Mouse (Mus musculus): Measurements from ENCODE around the gene Tmem150c. TPM values are rescaled to one million over a fixed set of nuclear protein-coding genes. Genes with fewer than 3 reads are reported as not detected.

Tmem150c gene
- polyA plus RNA-seq, 1 experiment from 2014 or later, result 0.66 TPM

DNA sequence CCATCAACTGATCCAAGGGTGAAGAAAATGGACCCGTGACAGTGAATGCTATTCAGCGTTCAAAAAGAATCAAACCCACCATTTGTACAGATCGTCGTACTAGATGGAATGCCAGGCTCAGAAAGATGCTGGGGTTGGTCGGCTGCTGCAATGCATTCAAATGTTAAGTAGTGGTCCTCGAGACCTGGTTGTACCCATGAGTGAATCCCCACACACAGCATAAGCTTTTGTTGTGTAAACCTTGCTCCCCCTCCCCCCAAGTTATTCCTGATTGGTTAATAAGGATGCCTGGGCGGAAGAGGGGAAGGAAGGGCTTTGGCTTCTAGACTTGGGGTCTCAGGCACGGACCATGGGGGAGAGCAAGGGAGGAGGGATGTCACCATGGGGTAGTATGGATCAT, 40.3 kb downstream of the Tmem150c start:
- Histone ChIP-seq H3K4me3 (no peak overlapping the region), H3K4me1 (peaks cover 9% of the 10 kb centered on the region), H3K27me3 (ENCODE audit: low read depth, poor library complexity, severe bottlenecking) (peaks cover 31% of the 10 kb centered on the region), H3K27ac (no peak overlapping the region), H3K9me3 (replicated peaks) (no peaks in the 10 kb centered on the region), H3K36me3 (no peaks in the 10 kb centered on the region)
- DNase-seq (ENCODE audit: low spot score), result no peak
- WGBS, result 65% methylated on average over 8 of the region's 8 CpGs

DNA sequence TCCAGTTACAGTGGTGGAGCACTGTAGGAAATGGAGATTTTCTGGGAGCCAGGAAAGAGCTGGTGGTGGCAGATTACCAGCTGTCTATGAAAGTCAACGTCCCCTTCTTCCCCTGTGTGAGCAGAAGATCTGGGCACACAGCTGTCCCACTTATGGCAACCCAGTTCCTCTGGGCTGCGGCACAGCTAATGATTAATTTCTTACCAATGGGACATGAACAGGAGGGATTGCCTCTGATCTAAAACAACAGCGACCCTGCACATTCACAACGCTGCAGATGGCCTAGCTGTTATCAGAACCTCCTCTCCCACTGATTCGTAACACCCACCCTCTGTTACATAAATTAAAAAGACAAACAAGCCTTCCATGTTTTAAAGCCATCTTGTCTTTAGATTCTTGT, 46.2 kb downstream of the Tmem150c start:
- H3K27me3 ChIP-seq (ENCODE audit: low read depth, poor library complexity, severe bottlenecking), result peaks cover under 1% of the 10 kb centered on the region; the same call in 1 of the 2 replicates
- no peak for DNase-seq (ENCODE audit: low spot score)
- no peak overlapping the region for H3K4me3 ChIP-seq
- no peaks in the 10 kb centered on the region for H3K9me3 ChIP-seq (replicated peaks)
- no peaks in the 10 kb centered on the region for H3K36me3 ChIP-seq
- H3K4me1 ChIP-seq, result no peaks in the 10 kb centered on the region
- 68% methylated on average over 5 of the region's 5 CpGs for WGBS
- H3K27ac ChIP-seq, result no peak overlapping the region

DNA sequence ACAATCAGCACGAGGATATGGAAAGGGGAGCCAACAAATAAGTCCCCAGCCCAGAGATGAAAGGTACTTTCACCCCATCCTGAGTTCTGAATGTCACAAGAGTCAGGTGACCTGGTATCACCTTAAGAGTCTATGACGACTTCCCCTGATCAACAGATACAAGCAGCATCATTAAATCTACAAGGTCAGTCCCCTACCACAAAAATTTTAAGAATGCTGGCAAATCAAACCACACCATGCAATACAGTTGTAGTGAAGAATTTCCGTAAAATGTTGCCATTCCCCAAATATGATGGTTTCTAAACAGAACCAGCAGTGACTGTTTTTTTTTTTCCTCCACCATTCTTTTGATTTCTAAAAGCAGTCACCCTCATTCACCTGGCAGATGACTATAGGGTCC, 49.0 kb downstream of the Tmem150c start:
- no peaks in the 10 kb centered on the region for H3K27me3 ChIP-seq (ENCODE audit: low read depth, poor library complexity, severe bottlenecking)
- WGBS, result 83% methylated on average over 3 of the region's 3 CpGs
- H3K9me3 ChIP-seq (replicated peaks), result no peaks in the 10 kb centered on the region
- H3K27ac ChIP-seq, result no peak overlapping the region
- H3K4me1 ChIP-seq, result no peaks in the 10 kb centered on the region
- H3K4me3 ChIP-seq, result no peak overlapping the region
- H3K36me3 ChIP-seq, result no peaks in the 10 kb centered on the region
- DNase-seq (ENCODE audit: low spot score), result no peak

DNA sequence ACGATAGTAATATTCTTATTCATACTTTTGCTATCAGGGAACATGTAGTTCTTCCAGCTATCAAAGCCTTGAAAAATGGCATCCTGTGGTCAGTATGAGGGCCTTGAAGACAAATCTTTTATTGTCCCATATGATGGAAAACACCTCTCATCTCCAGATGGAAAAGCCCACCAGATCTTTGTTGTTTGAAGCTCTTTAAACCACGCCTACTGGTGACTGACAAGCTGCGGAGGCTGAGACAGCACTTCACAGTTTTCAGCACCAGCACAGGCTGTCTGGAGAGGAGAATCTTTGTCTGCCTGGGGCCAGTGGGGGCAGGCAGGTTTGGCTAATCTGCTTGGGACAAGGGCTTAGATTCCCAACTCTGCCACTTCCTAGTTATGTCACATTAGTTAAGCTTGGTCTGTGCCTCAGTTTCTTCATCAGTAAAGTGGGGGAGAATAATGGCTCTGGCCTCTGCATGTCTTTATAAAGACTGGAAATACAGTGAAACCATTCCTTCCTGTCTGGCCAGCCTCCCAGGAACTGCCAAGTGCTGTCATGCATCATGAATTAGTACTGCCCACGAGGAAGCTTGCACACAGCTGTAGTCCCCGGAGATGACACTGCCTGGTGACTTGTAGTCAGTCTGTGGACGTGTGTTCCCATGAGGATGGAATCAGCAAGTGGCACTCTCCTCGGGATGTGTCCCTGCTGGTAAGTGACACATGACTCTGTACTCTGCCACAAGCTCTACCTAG, 49.9 kb downstream of the Tmem150c start:
- Histone ChIP-seq H3K27me3 (ENCODE audit: low read depth, poor library complexity, severe bottlenecking) (no peaks in the 10 kb centered on the region), H3K4me1 (no peaks in the 10 kb centered on the region), H3K9me3 (replicated peaks) (no peaks in the 10 kb centered on the region), H3K4me3 (no peak overlapping the region), H3K27ac (no peak overlapping the region), H3K36me3 (no peaks in the 10 kb centered on the region)
- 61% methylated on average over 7 of the region's 7 CpGs for WGBS
- no peak for DNase-seq (ENCODE audit: low spot score)

DNA sequence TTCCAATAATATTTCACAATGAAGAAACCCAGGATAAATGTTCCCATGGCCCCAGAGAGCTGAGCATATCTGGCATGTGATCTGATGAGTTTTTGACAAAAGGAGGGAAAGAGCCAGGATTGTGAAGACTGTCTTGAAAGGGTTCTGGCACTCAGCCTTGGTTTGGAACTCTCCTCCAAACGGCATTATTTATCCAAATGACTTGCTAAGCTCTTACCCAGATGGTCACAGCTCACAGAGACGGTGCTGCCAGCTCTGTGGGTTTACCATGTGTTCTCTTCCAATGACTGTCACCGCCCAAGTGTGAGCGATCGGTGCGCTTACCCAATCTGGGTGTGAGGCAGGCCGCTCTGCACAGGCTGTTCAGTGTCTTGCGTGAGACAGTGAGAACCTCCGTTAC, 50.7 kb downstream of the Tmem150c start:
- H3K4me3 ChIP-seq, result no peak overlapping the region
- H3K36me3 ChIP-seq, result no peaks in the 10 kb centered on the region
- H3K27ac ChIP-seq, result no peak overlapping the region
- no peaks in the 10 kb centered on the region for H3K27me3 ChIP-seq (ENCODE audit: low read depth, poor library complexity, severe bottlenecking)
- H3K9me3 ChIP-seq (replicated peaks), result no peaks in the 10 kb centered on the region
- 77% methylated on average over 9 of the region's 9 CpGs for WGBS
- DNase-seq (ENCODE audit: low spot score), result no peak
- no peaks in the 10 kb centered on the region for H3K4me1 ChIP-seq

DNA sequence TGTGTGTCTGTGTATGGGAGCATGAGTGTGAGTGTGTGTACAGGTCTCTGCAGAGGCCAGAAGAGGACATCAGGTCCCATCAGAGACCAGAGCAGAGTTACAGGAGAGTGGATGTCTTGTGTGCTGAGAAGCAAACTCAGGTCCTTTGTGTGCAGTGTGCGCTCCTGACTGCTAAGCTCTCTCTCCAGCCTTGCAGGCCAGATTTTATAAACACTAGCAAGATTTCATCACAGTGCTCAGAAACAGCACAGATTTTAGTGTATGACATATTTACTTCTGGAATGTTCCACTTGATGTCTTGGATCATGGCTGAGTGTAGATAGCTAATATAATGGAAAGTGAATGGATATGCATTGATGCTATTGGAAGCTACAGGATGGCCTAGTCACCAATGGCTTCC, 57.2 kb downstream of the Tmem150c start:
- H3K4me1 ChIP-seq, result no peaks in the 10 kb centered on the region
- WGBS, result 92% methylated on average over 1 of the region's 1 CpGs
- H3K27me3 ChIP-seq (ENCODE audit: low read depth, poor library complexity, severe bottlenecking), result no peaks in the 10 kb centered on the region
- DNase-seq (ENCODE audit: low spot score), result no peak
- H3K27ac ChIP-seq, result no peak overlapping the region
- no peaks in the 10 kb centered on the region for H3K36me3 ChIP-seq
- H3K9me3 ChIP-seq (replicated peaks), result no peaks in the 10 kb centered on the region
- no peak overlapping the region for H3K4me3 ChIP-seq

DNA sequence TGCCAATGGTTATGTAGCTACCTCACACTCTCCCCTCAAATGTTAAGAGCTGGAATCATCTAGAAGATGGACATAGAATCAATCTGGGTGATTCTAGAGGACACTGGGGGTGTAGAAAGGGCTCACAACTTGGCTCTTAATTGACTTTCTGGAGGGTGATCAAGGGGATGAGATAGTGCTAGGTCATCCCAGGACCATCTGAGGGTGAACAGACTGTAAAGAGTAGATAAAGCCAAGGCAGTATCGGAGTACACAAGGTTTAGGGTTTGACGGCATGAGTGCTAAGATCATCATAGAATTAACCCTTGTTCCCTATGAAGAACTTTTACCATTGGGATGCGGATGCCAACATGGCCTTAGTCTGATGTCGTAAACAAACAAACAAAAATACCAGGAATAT, 61.6 kb downstream of the Tmem150c start:
- H3K27ac ChIP-seq, result no peak overlapping the region

DNA sequence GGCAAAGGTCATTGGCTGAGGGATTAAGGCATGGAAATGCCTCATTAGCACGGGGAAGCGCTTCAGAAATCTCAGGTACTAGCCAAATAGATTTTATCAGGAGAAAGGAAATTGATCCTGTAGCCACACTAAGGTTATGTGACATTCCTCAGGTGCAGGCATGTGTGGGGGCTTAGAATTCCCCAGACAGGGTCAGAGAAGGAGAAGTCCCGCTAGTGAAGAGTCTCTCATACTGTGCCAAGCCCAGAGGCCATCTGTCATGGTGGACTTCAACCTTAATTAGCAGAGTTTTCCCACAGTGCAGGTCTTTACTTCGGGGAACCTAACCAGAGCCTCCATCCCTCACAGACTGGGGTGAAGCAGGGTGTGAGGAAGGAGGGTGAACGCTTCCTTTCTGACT, 62.7 kb downstream of the Tmem150c start:
- H3K27me3 ChIP-seq (ENCODE audit: low read depth, poor library complexity, severe bottlenecking), result no peaks in the 10 kb centered on the region
- no peaks in the 10 kb centered on the region for H3K9me3 ChIP-seq (replicated peaks)
- no peak overlapping the region for H3K4me3 ChIP-seq
- no peaks in the 10 kb centered on the region for H3K36me3 ChIP-seq
- H3K4me1 ChIP-seq, result peaks cover 2% of the 10 kb centered on the region
- no peak for DNase-seq (ENCODE audit: low spot score)
- WGBS, result 69% methylated on average over 5 of the region's 5 CpGs
- no peak overlapping the region for H3K27ac ChIP-seq

More for the DNA sequence above, 61.6 kb downstream of the Tmem150c start:
- H3K4me1 ChIP-seq, result no peaks in the 10 kb centered on the region
- no peak for DNase-seq (ENCODE audit: low spot score)
- WGBS, result 96% methylated on average over 4 of the region's 4 CpGs
- no peaks in the 10 kb centered on the region for H3K9me3 ChIP-seq (replicated peaks)
- H3K4me3 ChIP-seq, result no peak overlapping the region
- no peaks in the 10 kb centered on the region for H3K27me3 ChIP-seq (ENCODE audit: low read depth, poor library complexity, severe bottlenecking)
- H3K36me3 ChIP-seq, result no peaks in the 10 kb centered on the region

DNA sequence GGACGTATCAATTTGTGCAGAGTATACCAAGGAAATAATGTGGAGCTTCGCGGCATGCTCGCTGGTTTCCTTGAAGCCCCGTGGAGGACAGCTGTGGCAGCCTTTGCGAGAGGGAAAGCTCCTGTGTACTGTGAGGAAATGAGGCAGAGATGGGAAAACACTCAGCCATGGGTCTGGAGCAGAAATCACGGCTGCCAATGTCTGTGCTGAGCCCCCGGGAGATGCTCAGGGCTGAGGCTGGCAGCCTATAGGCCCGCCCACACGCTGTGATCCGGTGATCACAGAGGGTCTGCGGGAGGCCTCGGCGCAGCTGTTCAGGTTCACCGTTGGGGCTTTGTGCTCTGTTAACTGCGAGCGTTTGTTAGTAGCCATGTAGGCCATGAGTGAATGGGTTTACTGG, 68.0 kb downstream of the Tmem150c start:
- no peaks in the 10 kb centered on the region for H3K9me3 ChIP-seq (replicated peaks)
- peak overlapping the region; percentile 38; the same call in 1 of the 2 replicates for H3K27ac ChIP-seq
- DNase-seq (ENCODE audit: low spot score), result peak; percentile 59
- no peaks in the 10 kb centered on the region for H3K36me3 ChIP-seq
- H3K27me3 ChIP-seq (ENCODE audit: low read depth, poor library complexity, severe bottlenecking), result no peaks in the 10 kb centered on the region
- peak overlapping the region; percentile 25 for H3K4me3 ChIP-seq
- peaks cover 19% of the 10 kb centered on the region for H3K4me1 ChIP-seq
- 13% methylated on average over 17 of the region's 17 CpGs for WGBS

DNA sequence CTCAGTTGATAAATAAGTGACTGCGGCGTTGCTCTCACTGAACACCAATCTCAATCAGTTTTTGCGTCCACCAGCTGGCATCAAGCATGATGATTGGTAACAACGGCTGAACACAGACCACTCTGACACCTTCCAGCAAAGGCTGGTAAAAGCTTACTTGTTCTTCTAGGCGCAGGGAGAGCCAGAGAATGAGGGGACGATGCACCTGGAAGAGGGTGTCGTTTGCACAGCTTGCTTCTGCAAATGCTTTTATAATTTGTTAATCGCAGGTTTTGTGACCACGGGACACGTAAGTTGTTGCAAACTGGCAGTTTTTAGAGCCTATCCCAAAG, 68.4 kb downstream of the Tmem150c start:
- H3K4me1 ChIP-seq, result peaks cover 19% of the 10 kb centered on the region
- no peaks in the 10 kb centered on the region for H3K27me3 ChIP-seq (ENCODE audit: low read depth, poor library complexity, severe bottlenecking)
- peak overlapping the region; percentile 25 for H3K4me3 ChIP-seq
- H3K36me3 ChIP-seq, result no peaks in the 10 kb centered on the region
- DNase-seq (ENCODE audit: low spot score), result no peak
- WGBS, result 52% methylated on average over 10 of the region's 10 CpGs
- 0 out of 2 replicates have a peak overlapping the region, but pooled peaks have one; percentile 38 for H3K27ac ChIP-seq
- no peaks in the 10 kb centered on the region for H3K9me3 ChIP-seq (replicated peaks)

DNA sequence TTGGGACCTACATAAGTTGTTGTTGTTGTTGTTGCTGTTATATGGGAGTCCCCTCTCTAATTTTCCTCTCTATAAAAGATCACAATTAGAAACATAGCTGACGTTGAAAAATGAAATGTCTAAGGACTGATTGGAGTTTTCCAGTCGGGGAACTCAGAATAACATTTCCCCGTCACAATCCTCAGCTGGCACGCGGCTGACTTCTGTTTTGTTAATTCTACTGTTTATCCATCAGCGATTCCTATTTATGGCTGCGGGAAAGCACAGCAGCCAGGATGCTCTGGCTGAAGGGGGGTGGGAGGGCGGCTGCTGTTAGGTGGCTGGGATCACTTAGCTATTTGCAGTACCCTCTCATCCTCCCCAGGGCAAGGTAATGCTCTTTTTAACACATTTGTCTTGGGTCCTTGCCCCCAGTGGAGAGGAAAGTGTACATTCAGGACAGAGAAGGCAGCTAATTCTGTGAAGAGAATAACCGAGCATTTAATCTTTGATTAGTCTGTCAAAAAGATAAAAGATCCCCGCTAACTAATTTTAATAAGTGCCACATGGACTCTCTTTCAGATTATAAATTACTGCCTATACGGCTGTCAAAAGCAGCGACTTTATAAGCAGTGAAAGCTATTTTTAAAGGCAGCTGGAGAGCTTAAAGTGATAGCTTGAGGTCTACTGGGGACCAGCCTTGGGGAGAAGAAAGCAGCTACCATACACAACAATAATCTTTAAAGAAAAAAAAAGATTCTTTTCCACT, 68.9 kb downstream of the Tmem150c start:
- WGBS, result 36% methylated on average over 12 of the region's 12 CpGs
- Histone ChIP-seq H3K4me3 (peak overlapping the region; percentile 25; the same call in 1 of the 2 replicates), H3K4me1 (peaks cover 19% of the 10 kb centered on the region), H3K27me3 (ENCODE audit: low read depth, poor library complexity, severe bottlenecking) (no peaks in the 10 kb centered on the region), H3K9me3 (replicated peaks) (no peaks in the 10 kb centered on the region), H3K36me3 (no peaks in the 10 kb centered on the region), H3K27ac (no peak overlapping the region)
- DNase-seq (ENCODE audit: low spot score), result no peak

DNA sequence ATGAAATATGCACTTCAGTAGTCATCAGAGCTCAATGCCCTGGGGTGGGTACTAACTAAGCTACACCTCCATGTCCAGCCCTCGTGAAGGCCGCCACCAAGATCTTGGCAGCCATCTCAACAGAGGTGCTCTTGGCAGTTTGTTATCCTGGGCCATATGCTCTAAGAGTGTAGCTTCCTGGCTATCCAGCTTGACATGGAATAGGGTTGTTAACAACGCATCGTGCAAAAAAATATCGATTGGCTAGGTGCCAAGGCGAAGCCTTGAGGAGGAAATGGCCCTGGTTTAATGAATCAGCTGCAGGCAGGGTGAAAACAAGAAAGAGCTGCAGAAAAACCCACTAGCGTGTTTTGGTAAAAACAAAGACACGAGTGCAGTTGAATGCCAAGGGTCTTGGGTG, 74.5 kb downstream of the Tmem150c start:
- H3K27ac ChIP-seq, result no peak overlapping the region
- 91% methylated on average over 8 of the region's 8 CpGs for WGBS

DNA sequence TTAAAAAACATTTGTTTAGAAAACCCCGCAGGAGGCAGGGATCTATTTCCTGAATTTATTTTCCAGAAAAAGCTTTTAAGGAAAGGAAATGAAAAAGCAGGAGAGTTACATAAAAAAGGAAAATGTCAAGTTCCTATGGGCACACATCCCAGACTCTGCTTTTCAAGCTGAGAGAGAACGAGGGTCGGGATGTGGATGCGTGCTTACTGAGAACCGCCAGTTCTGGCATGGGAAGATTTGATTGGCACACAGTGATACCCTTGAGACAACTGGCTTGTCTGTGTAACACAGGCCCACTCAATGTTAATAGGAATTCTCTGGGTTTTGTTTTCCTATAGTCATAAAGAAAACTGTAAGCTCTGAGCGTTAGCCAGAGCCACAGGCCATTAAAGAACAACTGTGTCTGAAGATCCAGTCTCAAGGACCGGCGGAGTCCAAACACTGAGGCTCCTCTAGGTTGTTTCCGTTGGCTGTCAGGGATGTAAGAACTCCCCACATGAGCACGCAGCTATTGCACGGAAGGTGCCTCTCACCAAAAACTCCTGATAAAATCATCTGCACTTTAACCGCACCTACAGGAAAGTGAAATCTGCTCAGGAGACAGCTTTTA, 75.5 kb downstream of the Tmem150c start:
- H3K4me3 ChIP-seq, result no peak overlapping the region
- no peaks in the 10 kb centered on the region for H3K36me3 ChIP-seq
- H3K4me1 ChIP-seq, result peaks cover 10% of the 10 kb centered on the region
- DNase-seq (ENCODE audit: low spot score), result no peak
- no peaks in the 10 kb centered on the region for H3K9me3 ChIP-seq (replicated peaks)
- 88% methylated on average over 12 of the region's 12 CpGs for WGBS
- H3K27ac ChIP-seq, result no peak overlapping the region
- H3K27me3 ChIP-seq (ENCODE audit: low read depth, poor library complexity, severe bottlenecking), result no peaks in the 10 kb centered on the region

More for the DNA sequence above, 74.5 kb downstream of the Tmem150c start:
- no peaks in the 10 kb centered on the region for H3K27me3 ChIP-seq (ENCODE audit: low read depth, poor library complexity, severe bottlenecking)
- no peak for DNase-seq (ENCODE audit: low spot score)
- no peak overlapping the region for H3K4me3 ChIP-seq
- peaks cover 4% of the 10 kb centered on the region; the same call in 1 of the 2 replicates for H3K4me1 ChIP-seq
- no peaks in the 10 kb centered on the region for H3K9me3 ChIP-seq (replicated peaks)
- H3K36me3 ChIP-seq, result no peaks in the 10 kb centered on the region

Measured in limb, embryonic 10.5 days (tissue).